Mouse (Mus musculus) stomach, postnatal 0 days (tissue): ENCODE results near the gene Slc8a1.

Experiments
- CTCF ChIP-seq: IDR thresholded peaks from 2 replicates; pipeline ENCODE4 v1.5.1; 2016; ENCODE audit warnings: antibody characterized with exemption, low read depth, mild to moderate bottlenecking, moderate library complexity
- EP300 ChIP-seq: optimal IDR thresholded peaks from 2 replicates; pipeline ENCODE3; 2016; ENCODE audit warnings: antibody characterized with exemption

DNA sequence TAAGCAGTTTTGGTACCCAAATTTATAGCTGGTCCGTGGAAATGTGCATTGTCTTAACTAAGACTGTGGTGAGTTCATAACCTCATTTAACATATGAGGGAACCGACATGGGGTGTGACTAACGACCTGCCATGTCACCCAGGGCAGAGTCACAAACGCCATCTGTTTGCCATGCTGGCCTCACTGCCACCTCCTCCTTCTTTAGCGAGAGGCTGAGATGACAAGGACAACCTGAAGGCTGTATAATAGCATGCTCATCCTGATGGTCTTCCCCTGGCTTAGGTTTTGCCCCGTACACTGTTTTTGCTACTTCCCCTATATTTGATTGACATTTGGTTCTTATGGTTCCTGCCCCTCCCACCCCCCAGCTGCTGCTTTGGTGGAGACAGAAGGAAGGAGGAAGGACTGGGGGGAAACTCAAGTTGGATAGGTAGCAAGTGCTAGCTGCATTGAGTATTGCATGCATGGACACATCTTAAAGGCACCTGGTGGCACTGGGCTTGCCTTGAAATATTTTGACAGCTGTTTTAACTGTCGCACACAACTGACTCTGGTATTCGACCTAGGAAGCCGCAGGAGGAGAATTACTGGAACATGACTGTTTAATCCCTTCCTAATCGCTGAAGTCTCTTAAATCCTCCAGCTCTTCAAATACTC, 313.8 kb downstream of the Slc8a1 start:
- no peak for TF ChIP-seq CTCF
- TF ChIP-seq EP300, result no peak
